8 mouse cellular contexts compared by ENCODE assay signal in genomic region chr5:151367881-151368394, GRCm38 (mm10).
A peak's percentile ranks its signal among the peaks of the same experiment; 100 is the strongest.
DNase-seq lines count a peak whose midpoint lies in the region; ATAC-seq and TF ChIP-seq lines count a peak whose summit lies in the region.

No protein-coding gene starts in this region.

- no peaks in the 10 kb centered on the region for H3K4me1 ChIP-seq in kidney, postnatal 0 days (replicated peaks; ENCODE audit: insufficient read depth, low read length)
- peaks cover 8% of the 10 kb centered on the region; the same call in 1 of the 2 replicates for H3K4me1 ChIP-seq in stomach, embryonic 14.5 days (ENCODE audit: control insufficient read depth, insufficient read depth, low read length)

- DNase-seq in adrenal gland, adult 8-10 months: peak; percentile 34
- DNase-seq in adrenal gland, postnatal 4 days (ENCODE audit: low spot score in 2 of 2): no peak
- DNase-seq in urinary bladder, postnatal 25 days (ENCODE audit: low spot score): peak; percentile 46
- no peak for DNase-seq in urinary bladder, adult 2 months (ENCODE audit: low spot score)
- DNase-seq in gastrocnemius, postnatal 10 days: peak; percentile 45
- peak; percentile 75 for DNase-seq in kidney, postnatal 0 days (ENCODE audit: low spot score)
- DNase-seq in lung, postnatal 36 days: peak; percentile 75

- H3K27ac ChIP-seq in kidney, postnatal 0 days: peak overlapping the region; percentile 91
- H3K27ac ChIP-seq in stomach, embryonic 14.5 days (ENCODE audit: low read length): peak overlapping the region; percentile 96

- TF ChIP-seq CTCF in kidney, postnatal 0 days (IDR thresholded peaks at IDR 0.05; ENCODE audit: low read depth): no peak

- no peaks in the 10 kb centered on the region for H3K27me3 ChIP-seq in kidney, postnatal 0 days (ENCODE audit: insufficient read depth, low read length)
- no peaks in the 10 kb centered on the region for H3K27me3 ChIP-seq in stomach, embryonic 14.5 days (ENCODE audit: control insufficient read depth, insufficient read depth, low read length)

- peak overlapping the region; percentile 65 for H3K4me2 ChIP-seq in kidney, postnatal 0 days (ENCODE audit: low read length)
- peak overlapping the region; percentile 67 for H3K4me2 ChIP-seq in stomach, embryonic 14.5 days (replicated peaks; ENCODE audit: low read depth, low read length)

- H3K36me3 ChIP-seq in kidney, postnatal 0 days (ENCODE audit: insufficient read depth, low read length): no peaks in the 10 kb centered on the region
- no peaks in the 10 kb centered on the region for H3K36me3 ChIP-seq in stomach, embryonic 14.5 days (ENCODE audit: control insufficient read depth, insufficient read depth, low read length)

- 3% methylated on average over 16 of the region's 16 CpGs for WGBS in kidney, postnatal 0 days
- WGBS in stomach, embryonic 14.5 days: 4% methylated on average over 16 of the region's 16 CpGs

- H3K9ac ChIP-seq in kidney, postnatal 0 days (ENCODE audit: low read depth, low read length): peak overlapping the region; percentile 60
- H3K9ac ChIP-seq in stomach, embryonic 14.5 days (replicated peaks; ENCODE audit: low read depth, low read length): peak overlapping the region; percentile 34; the same call in 1 of the 2 replicates

- ATAC-seq in kidney, postnatal 0 days (replicated peaks; ENCODE audit: low FRiP score, low read depth): peak; percentile 8
- ATAC-seq in stomach, embryonic 14.5 days (ENCODE audit: insufficient number of reproducible peaks, insufficient read depth, low FRiP score, low read depth): peak; percentile 2; the same call in 1 of the 2 replicates

- no peaks in the 10 kb centered on the region for H3K9me3 ChIP-seq in kidney, postnatal 0 days (replicated peaks; ENCODE audit: low read length)
- no peaks in the 10 kb centered on the region for H3K9me3 ChIP-seq in stomach, embryonic 14.5 days (ENCODE audit: control insufficient read depth, low read depth, low read length)

- H3K4me3 ChIP-seq in kidney, postnatal 0 days (replicated peaks; ENCODE audit: low read depth, low read length): peak overlapping the region; percentile 43
- H3K4me3 ChIP-seq in stomach, embryonic 14.5 days (ENCODE audit: low read depth, low read length): peak overlapping the region; percentile 48

Comparison
In these comparisons a context has a peak if more than half of its experiments do, and no peak if none do; other contexts are left out.
1. DNase-seq: peak in adrenal gland, adult 8-10 months (single experiment), urinary bladder, postnatal 25 days (single experiment), gastrocnemius, postnatal 10 days (single experiment), kidney, postnatal 0 days (single experiment) and lung, postnatal 36 days (single experiment); none in adrenal gland, postnatal 4 days (0 of 2) and urinary bladder, adult 2 months (single experiment).